Mouse (Mus musculus) liver, embryonic 16.5 days (tissue): ENCODE results near the gene Tmem161a. TPM values are rescaled to one million over a fixed set of nuclear protein-coding genes. Genes with fewer than 3 reads are reported as not detected.

Experiments
- ATAC-seq: fragments of 200-750 bp; cut with Nextera tagmentation; 2 replicates; pipeline ENCODE4 v1.8.0; 2017; ENCODE audit warnings: low read depth, mild to moderate bottlenecking, moderate number of reproducible peaks, moderate library complexity
- H3K27ac ChIP-seq: fragments of 300-500 bp; sonication (generic); 2 replicates; pipeline ENCODE4 v1.5.1; 2014; ENCODE audit warnings: mild to moderate bottlenecking, low read length
- H3K27me3 ChIP-seq: fragments of 300-500 bp; sonication (generic); 2 replicates; pipeline ENCODE4 v1.6.1; 2014; ENCODE audit warnings: low read depth, low read length, mixed read lengths; ENCODE audit not compliant: control insufficient read depth, insufficient read depth
- H3K36me3 ChIP-seq: fragments of 300-500 bp; sonication (generic); 2 replicates; pipeline ENCODE4 v1.6.1; 2014; ENCODE audit warnings: mild to moderate bottlenecking; ENCODE audit not compliant: control insufficient read depth, insufficient read depth
- H3K4me1 ChIP-seq: fragments of 300-500 bp; sonication (generic); 2 replicates; pipeline ENCODE4 v1.6.1; 2014; ENCODE audit warnings: low read depth, low read length, mixed read lengths; ENCODE audit not compliant: control insufficient read depth
- H3K4me2 ChIP-seq: fragments of 300-500 bp; sonication (generic); 2 replicates; pipeline ENCODE4 v1.6.1; 2014; ENCODE audit warnings: low read depth, low read length, mixed read lengths
- H3K4me3 ChIP-seq: fragments of 300-500 bp; sonication (generic); 2 replicates; pipeline ENCODE4 v1.5.1; 2014; ENCODE audit warnings: low read depth, mild to moderate bottlenecking, low read length
- H3K9ac ChIP-seq: fragments of 300-500 bp; sonication (generic); 2 replicates; pipeline ENCODE4 v1.6.1; 2014; ENCODE audit warnings: low read depth, low read length
- H3K9me3 ChIP-seq: fragments of 300-500 bp; sonication (generic); replicated peaks from 2 replicates; pipeline ENCODE4 v1.6.1; 2016; ENCODE audit warnings: low read length; ENCODE audit not compliant: control insufficient read depth
- WGBS: fragments of 180-500 bp; shearing (Covaris S2); extraction: QIAGEN DNeasy Blood & Tissue Kit; methylation state at CpG from one replicate; pipeline ENCODE4 v1.1.7; 2014; ENCODE audit not compliant: insufficient replicate concordance; 5-methylcytosine and 5-hydroxymethylcytosine counted together
- polyA plus RNA-seq: library from polyadenylated mRNA; unstranded; fragments of >200 nt; fragmentation: Nextera tagmentation; extraction: Ambion mirVana; gene quantifications from 2 replicates; pipeline ENCODE4 v1.2.1, GENCODE M21; 2015

The Tmem161a gene
- polyA plus RNA-seq, 1 experiment from 2014 or later: 26.8 TPM

DNA sequence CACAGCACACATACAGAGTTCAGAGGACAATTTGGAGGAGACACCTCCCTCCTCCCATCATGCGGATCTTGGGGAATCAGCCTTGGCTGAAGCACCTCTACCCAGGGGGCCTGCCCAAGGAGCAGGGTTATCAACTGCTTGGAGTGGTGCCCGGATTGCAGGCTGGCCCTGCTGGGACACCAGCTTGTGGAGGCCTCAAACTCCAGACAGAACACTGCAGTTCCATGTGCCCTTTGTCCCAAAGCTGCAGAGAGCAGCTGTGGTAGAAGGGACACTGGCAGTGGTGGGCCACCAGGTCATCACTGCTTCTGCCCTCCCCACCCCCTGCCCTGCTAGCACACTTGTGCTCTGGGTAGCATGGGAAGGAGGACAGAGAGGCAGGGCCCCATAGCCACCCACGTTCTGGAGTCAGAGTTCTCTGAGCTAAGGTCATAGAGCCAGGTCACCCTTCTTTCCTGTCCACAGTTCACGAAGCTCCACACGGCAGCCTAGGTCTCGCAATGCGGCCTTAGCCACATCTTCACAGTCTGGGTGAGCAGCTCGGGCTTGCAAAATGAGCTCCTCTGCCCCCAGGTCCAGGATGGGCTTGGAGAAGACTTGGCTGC, 48.2 kb downstream of the Tmem161a start:
- Histone ChIP-seq H3K4me2 (no peak overlapping the region), H3K36me3 (peaks cover 8% of the 10 kb centered on the region), H3K27ac (peak overlapping the region; percentile 53), H3K4me3 (no peak overlapping the region), H3K4me1 (peaks cover 21% of the 10 kb centered on the region), H3K9ac (no peak overlapping the region), H3K27me3 (no peaks in the 10 kb centered on the region), H3K9me3 (no peaks in the 10 kb centered on the region)
- WGBS: 69% methylated on average over 8 of the region's 8 CpGs
- peak; percentile 35 for ATAC-seq

DNA sequence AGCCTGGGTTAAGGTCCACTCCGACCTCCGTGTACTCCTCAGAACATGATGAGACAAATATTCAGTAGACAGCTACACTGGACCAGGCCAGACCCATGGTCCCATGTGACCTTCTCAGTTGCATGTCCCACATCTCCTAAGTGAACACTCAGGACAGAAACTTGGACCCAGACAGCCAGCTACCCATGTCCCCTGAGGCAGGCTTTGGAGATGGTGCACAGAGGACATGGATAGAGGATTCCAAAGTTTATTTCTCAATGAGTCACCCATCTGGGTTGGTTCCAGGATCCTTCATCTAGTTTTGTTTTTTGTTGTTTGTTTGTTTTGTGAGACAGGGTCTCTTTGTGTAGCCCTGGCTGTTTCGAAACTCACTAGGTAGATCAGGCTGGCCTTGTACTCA, 48.8 kb downstream of the Tmem161a start:
- Histone ChIP-seq H3K27ac (peak overlapping the region; percentile 53; the same call in 1 of the 2 replicates), H3K27me3 (no peaks in the 10 kb centered on the region), H3K9me3 (no peaks in the 10 kb centered on the region), H3K9ac (no peak overlapping the region), H3K4me2 (no peak overlapping the region), H3K4me3 (no peak overlapping the region), H3K4me1 (peaks cover 21% of the 10 kb centered on the region), H3K36me3 (peaks cover 13% of the 10 kb centered on the region)
- 69% methylated on average over 3 of the region's 3 CpGs for WGBS
- ATAC-seq: no peak

DNA sequence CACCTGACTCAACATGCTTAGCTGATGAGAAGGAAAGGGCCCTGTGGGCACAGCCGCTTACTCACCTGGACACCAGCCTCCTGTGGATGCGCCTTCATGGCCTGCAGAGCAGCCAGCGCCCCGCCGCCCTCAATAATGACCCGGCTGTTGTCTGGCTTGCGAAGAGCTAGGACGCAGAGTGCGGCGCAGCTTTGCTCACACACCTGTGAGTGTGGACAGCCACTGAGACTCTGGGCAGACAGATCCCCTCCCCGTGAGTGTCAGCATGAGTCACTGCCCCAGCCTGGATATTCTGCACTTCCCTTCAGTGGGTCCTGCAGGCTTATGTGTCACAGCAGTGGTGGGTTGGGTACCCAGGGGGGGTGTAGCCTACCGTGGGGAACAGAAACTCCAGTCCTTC, 49.9 kb downstream of the Tmem161a start:
- Histone ChIP-seq H3K4me1 (peaks cover 21% of the 10 kb centered on the region), H3K36me3 (peaks cover 14% of the 10 kb centered on the region), H3K4me2 (no peak overlapping the region), H3K9ac (no peak overlapping the region), H3K9me3 (no peaks in the 10 kb centered on the region), H3K27ac (no peak overlapping the region), H3K4me3 (no peak overlapping the region), H3K27me3 (no peaks in the 10 kb centered on the region)
- 87% methylated on average over 12 of the region's 12 CpGs for WGBS
- ATAC-seq: no peak

DNA sequence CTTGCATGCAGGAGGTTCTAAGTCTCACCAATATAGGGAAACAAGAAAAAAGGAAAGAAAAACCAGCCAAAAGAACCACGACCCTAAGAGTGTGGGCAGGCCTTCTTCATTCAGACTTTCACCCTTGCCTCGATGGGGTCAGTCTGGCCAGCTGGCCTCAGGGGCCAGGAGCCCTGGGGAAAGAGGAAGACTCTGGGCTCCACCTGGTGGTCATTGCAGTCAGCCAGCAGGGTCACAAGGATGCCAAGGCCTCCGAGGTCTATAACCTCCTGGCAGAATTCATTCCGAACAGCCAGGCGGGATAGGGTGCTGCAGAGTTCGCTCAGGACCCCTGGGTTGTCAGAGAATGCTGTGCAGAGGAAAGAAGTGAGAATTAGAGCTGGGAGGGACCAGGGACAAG, 51.2 kb downstream of the Tmem161a start:
- peaks cover 21% of the 10 kb centered on the region for H3K4me1 ChIP-seq
- no peak overlapping the region for H3K27ac ChIP-seq
- no peak overlapping the region for H3K9ac ChIP-seq
- H3K36me3 ChIP-seq: peaks cover 14% of the 10 kb centered on the region
- ATAC-seq: 0 out of 2 replicates have a peak, but pooled peaks have one; percentile 25
- H3K27me3 ChIP-seq: no peaks in the 10 kb centered on the region
- no peak overlapping the region for H3K4me2 ChIP-seq
- no peak overlapping the region for H3K4me3 ChIP-seq
- WGBS: 58% methylated on average over 6 of the region's 6 CpGs
- no peaks in the 10 kb centered on the region for H3K9me3 ChIP-seq

DNA sequence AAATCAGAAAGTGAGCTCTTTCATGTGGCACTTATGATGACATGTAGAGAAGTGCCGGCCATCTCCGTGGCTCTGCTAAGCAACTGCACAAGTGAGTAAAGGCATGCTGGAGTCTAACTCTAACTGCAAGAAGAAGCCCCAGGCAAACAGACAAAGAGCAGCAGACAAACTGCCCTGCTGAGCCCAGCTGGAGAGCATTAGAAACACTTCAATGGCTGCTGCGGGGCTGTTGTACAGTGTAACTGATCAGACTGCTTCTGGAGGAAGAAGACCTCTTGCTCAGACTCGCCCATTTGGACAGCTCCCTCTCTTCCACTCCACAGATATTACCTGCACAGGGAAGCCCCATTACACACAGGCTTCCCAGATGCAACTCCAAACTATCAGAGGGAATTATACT, 55.8 kb downstream of the Tmem161a start:
- Histone ChIP-seq H3K27ac (no peak overlapping the region), H3K4me2 (no peak overlapping the region), H3K4me1 (peaks cover 7% of the 10 kb centered on the region), H3K4me3 (no peak overlapping the region), H3K27me3 (no peaks in the 10 kb centered on the region), H3K9me3 (no peaks in the 10 kb centered on the region), H3K9ac (no peak overlapping the region), H3K36me3 (peaks cover 14% of the 10 kb centered on the region)
- WGBS: 62% methylated on average over 4 of the region's 4 CpGs
- ATAC-seq: no peak

DNA sequence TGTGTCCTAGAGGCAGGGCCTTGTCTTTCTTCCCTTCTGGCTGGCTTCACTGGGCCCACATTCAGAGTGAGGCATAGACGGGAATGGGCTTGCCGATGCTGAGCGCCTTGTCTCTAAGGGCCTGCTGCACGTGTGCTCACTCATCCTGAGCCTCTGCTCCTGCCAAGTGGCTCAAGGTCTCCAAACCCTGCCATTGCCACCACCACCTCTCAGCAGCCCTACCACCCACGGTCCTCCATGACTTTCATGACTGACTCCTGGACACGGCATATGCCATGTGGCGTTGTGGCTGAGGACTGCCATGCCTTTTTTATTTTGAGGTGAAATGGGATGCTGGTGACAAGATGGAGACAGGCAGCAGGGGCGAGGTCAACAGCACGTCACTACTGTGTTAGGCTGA, 58.7 kb downstream of the Tmem161a start:
- H3K27ac ChIP-seq: no peak overlapping the region
- no peak overlapping the region for H3K4me3 ChIP-seq
- H3K4me2 ChIP-seq: no peak overlapping the region
- peaks cover 21% of the 10 kb centered on the region for H3K4me1 ChIP-seq
- H3K36me3 ChIP-seq: peaks cover 1% of the 10 kb centered on the region; the same call in 1 of the 2 replicates
- no peaks in the 10 kb centered on the region for H3K27me3 ChIP-seq
- WGBS: 81% methylated on average over 9 of the region's 9 CpGs
- no peak overlapping the region for H3K9ac ChIP-seq
- no peaks in the 10 kb centered on the region for H3K9me3 ChIP-seq
- ATAC-seq: no peak

Other genes with a start within 250 kb of the Tmem161a start
- gene Gatad2a, start 176.0 kb upstream of the Tmem161a start, polyA plus RNA-seq: 17.2 and 18.9 TPM in 2 replicates
- gene Mau2, start 129.6 kb upstream of the Tmem161a start, polyA plus RNA-seq: 21.7 and 22.6 TPM in 2 replicates
- gene Sugp1, start 129.5 kb upstream of the Tmem161a start, polyA plus RNA-seq: 14.7 and 14.9 TPM in 2 replicates
- gene Tm6sf2, start 99.4 kb upstream of the Tmem161a start, polyA plus RNA-seq: 1.8 and 3.0 TPM in 2 replicates
- 0.04 TPM in 1 of 2 replicates, not detected in the other for gene Hapln4, start 88.9 kb upstream of the Tmem161a start, polyA plus RNA-seq
- 0.04 TPM in 1 of 2 replicates, not detected in the other for gene Ncan, start 51.5 kb upstream of the Tmem161a start, polyA plus RNA-seq
- 12.6 and 13.2 TPM in 2 replicates for gene Nr2c2ap, start 41.0 kb upstream of the Tmem161a start, polyA plus RNA-seq
- 7.4 TPM in 2 replicates for gene Rfxank, start 33.2 kb upstream of the Tmem161a start, polyA plus RNA-seq
- gene Borcs8, start 32.9 kb upstream of the Tmem161a start, polyA plus RNA-seq: 21.4 and 23.4 TPM in 2 replicates
- not detected in 2 replicates for gene Mef2b, start 32.6 kb upstream of the Tmem161a start, polyA plus RNA-seq
- gene Slc25a42, start 39.9 kb downstream of the Tmem161a start, polyA plus RNA-seq: 8.4 and 12.0 TPM in 2 replicates
- gene Sugp2, start 61.9 kb downstream of the Tmem161a start, polyA plus RNA-seq: 10.8 and 11.9 TPM in 2 replicates
- gene Armc6, start 62.1 kb downstream of the Tmem161a start, polyA plus RNA-seq: 12.1 and 12.7 TPM in 2 replicates
- 3.7 and 4.7 TPM in 2 replicates for gene Homer3, start 110.5 kb downstream of the Tmem161a start, polyA plus RNA-seq
- 19.8 and 21.1 TPM in 2 replicates for gene Ddx49, start 130.1 kb downstream of the Tmem161a start, polyA plus RNA-seq
- 195 and 209 TPM in 2 replicates for gene Cope, start 130.2 kb downstream of the Tmem161a start, polyA plus RNA-seq
- gene Cers1, start 143.4 kb downstream of the Tmem161a start, polyA plus RNA-seq: 0.05 and 0.24 TPM in 2 replicates
- gene Gdf1, start 157.5 kb downstream of the Tmem161a start, polyA plus RNA-seq: 0.18 and 0.34 TPM in 2 replicates
- 5.5 and 5.6 TPM in 2 replicates for gene Upf1, start 180.9 kb downstream of the Tmem161a start, polyA plus RNA-seq
- gene Comp, start 201.2 kb downstream of the Tmem161a start, polyA plus RNA-seq: 1.3 and 1.6 TPM in 2 replicates